Mouse (Mus musculus) forebrain, embryonic 14.5 days (tissue): ENCODE measurements around the gene Memo1. TPM values are rescaled to one million over a fixed set of nuclear protein-coding genes. Genes with fewer than 3 reads are reported as not detected.
"Not testable (repeated sequence)": the region's sequence is repeated elsewhere in the genome, so short reads cannot be mapped to it uniquely, and the experiment has no call there.

Experiments used
- ATAC-seq: fragments of 200-750 bp; cut with Nextera tagmentation; 2 replicates; pipeline ENCODE4 v1.8.0; 2017; ENCODE audit warnings: mild to moderate bottlenecking, moderate library complexity
- DNase-seq: peaks from one replicate; pipeline ENCODE4 v3.0.0-alpha.2; 2015; ENCODE audit warnings: low spot score
- H3K27ac ChIP-seq: fragments of 300-500 bp; sonication (generic); 2 replicates; pipeline ENCODE4 v1.5.1; 2014; ENCODE audit warnings: low read depth, mild to moderate bottlenecking, control low read depth, low read length, moderate library complexity
- H3K27me3 ChIP-seq: fragments of 300-500 bp; sonication (generic); replicated peaks from 2 replicates; pipeline ENCODE4 v1.6.1; 2014; ENCODE audit warnings: low read length, control low read depth, mixed read lengths; ENCODE audit not compliant: control insufficient read depth, insufficient read depth
- H3K36me3 ChIP-seq: fragments of 300-500 bp; sonication (generic); 2 replicates; pipeline ENCODE4 v1.6.1; 2014; ENCODE audit warnings: low read length, control low read depth; ENCODE audit not compliant: control insufficient read depth, insufficient read depth
- H3K4me1 ChIP-seq: fragments of 300-500 bp; sonication (generic); 2 replicates; pipeline ENCODE4 v1.6.1; 2014; ENCODE audit warnings: antibody characterized with exemption, low read length, control low read depth; ENCODE audit not compliant: control insufficient read depth, insufficient read depth
- H3K4me2 ChIP-seq: fragments of 300-500 bp; sonication (generic); 2 replicates; pipeline ENCODE4 v1.6.1; 2014; ENCODE audit warnings: mild to moderate bottlenecking, control low read depth, low read length
- H3K4me3 ChIP-seq: fragments of 300-500 bp; sonication (generic); 2 replicates; pipeline ENCODE4 v1.5.1; 2014; ENCODE audit warnings: low read depth, low read length, control low read depth
- H3K9ac ChIP-seq: fragments of 300-500 bp; sonication (generic); 2 replicates; pipeline ENCODE4 v1.6.1; 2014; ENCODE audit warnings: mild to moderate bottlenecking, low read length, control low read depth, moderate library complexity
- H3K9me3 ChIP-seq: fragments of 300-500 bp; sonication (generic); replicated peaks from 2 replicates; pipeline ENCODE4 v1.6.1; 2016; ENCODE audit warnings: low read length, control low read depth, mixed read lengths; ENCODE audit not compliant: control insufficient read depth
- WGBS: fragments of 180-500 bp; shearing (Covaris S2); extraction: QIAGEN DNeasy Blood & Tissue Kit; methylation state at CpG from one replicate; pipeline ENCODE4 v1.1.7; 2014; 5-methylcytosine and 5-hydroxymethylcytosine counted together
- polyA plus RNA-seq: library from polyadenylated mRNA; unstranded; fragments of >200 nt; fragmentation: Nextera tagmentation; extraction: Ambion mirVana; gene quantifications from 2 replicates; pipeline ENCODE4 v1.2.1, GENCODE M21; 2014

Memo1 gene
- polyA plus RNA-seq, 1 experiment from 2014 or later: 85.3 TPM

DNA sequence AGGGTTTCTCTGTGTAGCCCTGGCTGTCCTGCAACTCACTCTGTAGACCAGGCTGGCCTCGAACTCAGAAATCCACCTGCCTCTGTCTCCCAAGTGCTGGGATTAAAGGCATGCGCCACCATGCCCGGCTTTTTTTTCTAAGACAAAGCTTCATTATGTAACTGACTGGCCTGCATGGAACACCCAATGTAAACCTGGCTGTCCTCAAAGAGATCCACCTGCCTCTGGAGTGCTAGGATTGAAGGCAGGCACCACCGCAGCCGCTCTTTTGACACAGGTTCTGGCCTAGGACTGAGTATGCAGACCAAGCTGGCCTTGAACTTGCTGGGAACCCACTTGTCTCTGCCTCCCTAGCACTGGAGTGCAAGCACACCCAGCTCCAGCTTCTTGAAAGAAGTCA is 1.7 kb upstream of the Memo1 start:
- H3K27me3 ChIP-seq, DNase-seq, H3K27ac ChIP-seq, H3K9me3 ChIP-seq, ATAC-seq, H3K4me2 ChIP-seq, H3K4me3 ChIP-seq, H3K9ac ChIP-seq, H3K4me1 ChIP-seq: not testable (repeated sequence)
- WGBS: 93% methylated on average over 5 of the region's 5 CpGs
- H3K36me3 ChIP-seq: peaks cover 18% of the 10 kb centered on the region; the same call in 1 of the 2 replicates

DNA sequence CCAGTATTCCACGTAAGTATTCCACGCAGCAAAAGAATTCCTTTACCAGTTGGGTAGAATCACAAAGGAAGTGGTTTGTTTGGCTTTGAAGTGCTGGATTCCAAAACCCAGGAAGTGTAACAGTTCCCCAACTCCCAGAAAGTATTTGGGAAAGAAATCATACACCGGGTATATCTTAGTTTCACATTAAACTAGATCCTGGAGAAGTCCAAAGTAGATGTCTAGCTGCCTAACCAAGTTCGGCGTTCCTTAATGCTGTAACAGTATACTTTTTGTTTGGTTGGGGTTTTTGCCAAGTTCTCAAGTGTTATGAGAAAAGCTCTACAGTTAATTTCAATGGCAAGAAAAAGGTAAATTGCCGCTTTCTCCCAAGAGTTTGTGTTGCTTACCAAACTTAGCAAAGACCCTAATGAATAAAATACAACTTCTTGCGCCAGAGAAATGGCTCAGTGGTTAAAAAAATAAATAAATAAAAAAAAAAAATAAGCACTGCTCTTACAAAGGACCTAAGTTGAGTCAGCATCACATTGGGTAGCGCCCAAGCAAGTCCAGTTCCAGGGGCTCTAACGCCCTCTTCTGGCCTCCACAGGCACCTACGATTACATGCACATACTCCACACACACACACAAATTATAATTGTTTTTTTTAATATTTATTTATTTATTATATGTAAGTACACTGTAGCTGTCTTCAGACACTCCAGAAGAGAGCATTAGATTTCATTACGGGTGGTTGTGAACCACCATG is 929 bp upstream of the Memo1 start:
- no peaks in the 10 kb centered on the region for H3K9me3 ChIP-seq
- H3K27ac ChIP-seq: no peak overlapping the region; the same call in 1 of the 2 replicates
- peak overlapping the region; percentile 96; the same call in 1 of the 2 replicates for H3K9ac ChIP-seq
- DNase-seq (peak; percentile 48), ATAC-seq (no peak)
- H3K4me3 ChIP-seq: peak overlapping the region; percentile 89
- peaks cover 10% of the 10 kb centered on the region for H3K4me1 ChIP-seq
- H3K36me3 ChIP-seq: peaks cover 11% of the 10 kb centered on the region; the same call in 1 of the 2 replicates
- no peaks in the 10 kb centered on the region for H3K27me3 ChIP-seq
- H3K4me2 ChIP-seq: peak overlapping the region; percentile 78
- 41% methylated on average over 11 of the region's 11 CpGs for WGBS

DNA sequence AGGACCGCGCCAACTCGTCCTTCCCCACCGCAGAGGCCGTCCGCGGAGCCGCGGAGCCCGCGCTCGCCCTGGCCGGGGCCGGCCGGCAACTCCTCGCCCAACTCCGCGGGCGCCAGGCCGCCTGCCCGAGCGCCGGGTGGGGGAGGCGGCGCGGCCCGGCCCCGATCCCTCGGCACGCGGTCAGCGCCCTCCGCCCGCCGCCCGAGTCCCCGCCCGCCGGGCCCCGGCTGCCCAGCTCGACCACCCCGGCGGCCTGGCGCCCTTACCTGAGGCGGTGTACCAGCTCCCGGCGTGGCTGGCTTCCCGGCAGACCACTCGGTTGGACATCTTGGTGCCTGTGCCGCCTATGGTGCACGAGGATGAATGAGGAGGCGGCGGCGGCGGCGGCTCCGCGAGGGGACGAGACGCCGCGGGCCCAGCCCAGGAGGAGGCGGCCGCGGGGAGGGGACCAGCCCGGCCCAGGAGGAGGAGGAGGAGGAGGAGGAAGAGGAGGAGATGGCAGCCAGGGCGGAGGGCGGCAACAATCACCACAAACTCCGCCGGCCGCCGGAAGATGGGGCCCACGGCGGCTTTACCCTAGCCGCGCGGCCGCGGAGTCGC is 795 bp downstream of the Memo1 start:
- H3K27me3 ChIP-seq: no peaks in the 10 kb centered on the region
- H3K4me1 ChIP-seq: peaks cover 10% of the 10 kb centered on the region
- peak overlapping the region; percentile 96 for H3K9ac ChIP-seq
- no peaks in the 10 kb centered on the region for H3K9me3 ChIP-seq
- H3K36me3 ChIP-seq: peaks cover 3% of the 10 kb centered on the region; the same call in 1 of the 2 replicates
- H3K4me3 ChIP-seq: peak overlapping the region; percentile 89
- peak overlapping the region; percentile 97 for H3K27ac ChIP-seq
- peak; percentile 73 for DNase-seq
- peak overlapping the region; percentile 78 for H3K4me2 ChIP-seq
- WGBS: 0% methylated on average over 49 of the region's 80 CpGs
- peak; percentile 79 for ATAC-seq

DNA sequence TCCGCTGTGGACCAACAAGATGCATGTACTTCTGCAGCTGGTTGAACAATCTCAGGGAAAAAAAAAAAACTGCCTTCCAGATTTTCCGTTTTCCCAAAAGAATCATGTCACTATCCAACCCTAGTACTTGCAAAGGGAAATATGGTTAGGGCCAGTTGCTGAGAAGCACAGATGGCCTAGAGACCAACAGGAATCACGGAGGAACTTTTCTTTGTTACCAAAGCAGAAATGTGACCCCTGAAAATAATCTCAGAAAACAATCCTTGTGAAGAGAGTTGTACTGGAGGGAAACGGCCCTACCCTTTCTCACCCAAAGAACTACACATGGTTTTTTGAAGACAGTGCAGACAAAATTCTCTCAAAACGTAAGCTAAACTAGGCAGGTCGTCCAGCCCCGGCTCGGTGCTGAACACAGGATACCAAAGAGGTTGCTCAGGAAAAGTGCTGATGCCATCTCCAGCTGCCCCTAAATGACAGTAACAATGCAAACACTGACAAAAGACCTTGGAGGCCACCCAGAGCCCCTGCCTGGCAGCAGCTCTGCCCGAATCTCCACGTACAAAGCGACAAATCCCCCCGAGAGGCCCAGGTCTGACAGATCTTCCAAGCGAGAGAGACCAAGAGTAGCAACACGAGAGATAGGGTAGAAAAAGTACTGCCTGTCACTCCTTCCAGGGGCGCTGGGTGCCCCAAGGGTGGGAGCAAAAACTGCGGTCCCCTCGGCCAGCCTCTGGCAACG is 1.5 kb downstream of the Memo1 start:
- Histone ChIP-seq H3K27me3 (no peaks in the 10 kb centered on the region), H3K27ac (peak overlapping the region; percentile 97), H3K4me2 (peak overlapping the region; percentile 78), H3K4me1 (peaks cover 10% of the 10 kb centered on the region), H3K9me3 (no peaks in the 10 kb centered on the region), H3K36me3 (0 out of 2 replicates have a peak, but pooled peaks cover under 1% of the 10 kb centered on the region), H3K4me3 (peak overlapping the region; percentile 89), H3K9ac (peak overlapping the region; percentile 96)
- DNase-seq: peak; percentile 56
- under 1% methylated on average over 17 of the region's 18 CpGs for WGBS
- ATAC-seq: peak; percentile 5; the same call in 1 of the 2 replicates

DNA sequence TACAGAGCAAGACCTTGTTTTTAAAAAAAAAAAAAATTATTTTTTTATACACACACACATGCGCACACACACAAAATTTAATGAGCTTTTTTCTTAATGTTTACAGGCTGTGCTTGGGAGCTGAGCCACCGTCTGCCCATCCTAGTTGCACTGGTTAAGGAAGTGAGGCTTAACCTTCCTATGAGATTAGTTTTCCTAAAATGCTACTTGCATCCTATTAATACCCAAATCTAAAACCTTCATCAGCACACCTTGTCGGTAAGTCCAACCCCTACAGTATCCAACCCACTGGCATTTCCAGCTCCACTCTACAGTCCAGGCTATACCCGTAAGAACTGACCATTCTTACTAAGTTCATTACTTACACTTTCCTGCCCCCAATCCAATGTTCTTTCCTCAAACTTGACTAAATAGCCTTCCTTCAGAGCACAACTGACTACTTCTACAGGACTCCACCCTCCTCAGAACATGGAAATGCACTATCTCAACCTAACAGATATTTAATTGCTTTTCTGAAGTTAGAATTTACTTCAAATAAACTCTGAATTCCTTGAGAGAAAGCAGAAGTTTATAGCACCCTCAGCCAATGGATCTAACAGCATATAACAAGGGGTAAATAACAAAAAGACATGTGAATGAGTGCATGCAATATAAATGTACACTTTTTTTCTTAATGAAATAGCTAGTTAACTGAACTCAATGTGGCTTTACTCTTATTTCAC is 3.5 kb downstream of the Memo1 start:
- H3K27me3 ChIP-seq: no peaks in the 10 kb centered on the region
- H3K4me2 ChIP-seq: no peak overlapping the region
- no peak overlapping the region for H3K27ac ChIP-seq
- peaks cover 10% of the 10 kb centered on the region for H3K4me1 ChIP-seq
- no peak overlapping the region for H3K4me3 ChIP-seq
- ATAC-seq (no peak), DNase-seq (no peak)
- 82% methylated on average over 4 of the region's 4 CpGs for WGBS
- H3K9me3 ChIP-seq: no peaks in the 10 kb centered on the region
- H3K9ac ChIP-seq: no peak overlapping the region
- H3K36me3 ChIP-seq: no peaks in the 10 kb centered on the region

GRCm38 (mm10) chr17:74290869-74291268 is 4.5 kb downstream of the Memo1 start:
- DNase-seq (no peak), ATAC-seq (no peak)
- Histone ChIP-seq H3K9me3 (no peaks in the 10 kb centered on the region), H3K27ac (no peak overlapping the region), H3K27me3 (no peaks in the 10 kb centered on the region), H3K4me3 (no peak overlapping the region), H3K4me2 (no peak overlapping the region), H3K36me3 (no peaks in the 10 kb centered on the region), H3K9ac (no peak overlapping the region), H3K4me1 (peaks cover 10% of the 10 kb centered on the region)

GRCm38 (mm10) chr17:74290198-74290597 is 5.1 kb downstream of the Memo1 start:
- Histone ChIP-seq H3K9me3 (no peaks in the 10 kb centered on the region), H3K4me1 (peaks cover 10% of the 10 kb centered on the region), H3K27ac (no peak overlapping the region), H3K9ac (no peak overlapping the region), H3K27me3 (no peaks in the 10 kb centered on the region), H3K4me3 (no peak overlapping the region), H3K36me3 (no peaks in the 10 kb centered on the region), H3K4me2 (no peak overlapping the region)
- DNase-seq (no peak), ATAC-seq (no peak)
- WGBS: 81% methylated on average over 3 of the region's 3 CpGs

GRCm38 (mm10) chr17:74288626-74289025 is 6.7 kb downstream of the Memo1 start:
- WGBS: 97% methylated on average over 2 of the region's 2 CpGs
- no peaks in the 10 kb centered on the region for H3K9me3 ChIP-seq
- peaks cover 9% of the 10 kb centered on the region for H3K4me1 ChIP-seq
- no peak overlapping the region for H3K27ac ChIP-seq
- no peak for DNase-seq
- H3K36me3 ChIP-seq: no peaks in the 10 kb centered on the region
- no peak overlapping the region for H3K4me2 ChIP-seq
- no peak overlapping the region for H3K9ac ChIP-seq
- ATAC-seq: no peak
- no peaks in the 10 kb centered on the region for H3K27me3 ChIP-seq
- H3K4me3 ChIP-seq: no peak overlapping the region
